Mouse (Mus musculus): ENCODE data around the gene Mbtps1. TPM values are rescaled to one million over a fixed set of nuclear protein-coding genes. Genes with fewer than 3 reads are reported as not detected.

Gene Mbtps1
- total RNA-seq (2023): 100 to 1,000 TPM; 120 to 125 TPM

GRCm38 (mm10) chr8:119558603-119559401 lies at the start of gene Mbtps1:
TSS of gene Mbtps1 (minus strand) at chr8:119558735.

GRCm38 (mm10) chr8:119604996-119605395 lies 46.5 kb upstream of the Mbtps1 start, which contains the start of gene Taf1c:
TSS of gene Taf1c (minus strand) at chr8:119605222.

GRCm38 (mm10) chr8:119574437-119575365 lies 16.2 kb upstream of the Mbtps1 start, which contains the start of the genes Hsdl1 and Dnaaf1:
TSS of gene Hsdl1 (minus strand) at chr8:119575183.
TSS of gene Dnaaf1 (plus strand) at chr8:119575235.

GRCm38 (mm10) chr8:119501598-119501997 lies 56.9 kb downstream of the Mbtps1 start, which contains the start of gene Slc38a8:
TSS of gene Slc38a8 (minus strand) at chr8:119501698.

Other genes with a start within 250 kb of the Mbtps1 start
- 10 to 100 TPM; 73.1 to 90.3 TPM for gene Hsbp1, start 214.2 kb downstream of the Mbtps1 start, total RNA-seq (2023)
- 10 to 100 TPM; 20.1 to 22.0 TPM for gene Mlycd, start 163.9 kb downstream of the Mbtps1 start, total RNA-seq (2023)
- 1 to 10 TPM; 4.6 to 7.4 TPM for gene Osgin1, start 124.6 kb downstream of the Mbtps1 start, total RNA-seq (2023)
- gene Necab2, start 112.0 kb downstream of the Mbtps1 start, total RNA-seq (2023): not detected
- 1 to 10 TPM; 1.0 to 2.3 TPM for gene Slc38a8, start 57.0 kb downstream of the Mbtps1 start, total RNA-seq (2023)
- gene Hsdl1, start 16.4 kb upstream of the Mbtps1 start, total RNA-seq (2023): 10 to 100 TPM; 44.1 to 52.3 TPM
- not detected for gene Dnaaf1, start 16.5 kb upstream of the Mbtps1 start, total RNA-seq (2023)
- gene Taf1c, start 46.5 kb upstream of the Mbtps1 start, total RNA-seq (2023): 10 to 100 TPM; 20.7 to 21.4 TPM
- gene Adad2, start 54.0 kb upstream of the Mbtps1 start, total RNA-seq (2023): not detected
- not detected for gene Kcng4, start 76.9 kb upstream of the Mbtps1 start, total RNA-seq (2023)
- not detected for gene Wfdc1, start 107.6 kb upstream of the Mbtps1 start, total RNA-seq (2023)
- gene Atp2c2, start 141.3 kb upstream of the Mbtps1 start, total RNA-seq (2023): not detected
- 1 to 10 TPM; 3.6 to 4.6 TPM for gene Tldc1, start 219.7 kb upstream of the Mbtps1 start, total RNA-seq (2023)

Measured in B cell, adult 67 days (primary cell).